Mouse (Mus musculus): ENCODE results near the gene Ccl22. TPM values are rescaled to one million over a fixed set of nuclear protein-coding genes. Genes with fewer than 3 reads are reported as not detected.

The Ccl22 gene
- polyA plus RNA-seq (2014; fragmentation: Illumina TruSeq; extraction: RNeasy Lipid Tissue Mini Kit (QIAGEN cat#74804)) = 1.9 TPM

GRCm38 (mm10) chr8:94745476-94746184 is at the start of gene Ccl22:
TSS of gene Ccl22 (plus strand) at chr8:94745590.

DNA sequence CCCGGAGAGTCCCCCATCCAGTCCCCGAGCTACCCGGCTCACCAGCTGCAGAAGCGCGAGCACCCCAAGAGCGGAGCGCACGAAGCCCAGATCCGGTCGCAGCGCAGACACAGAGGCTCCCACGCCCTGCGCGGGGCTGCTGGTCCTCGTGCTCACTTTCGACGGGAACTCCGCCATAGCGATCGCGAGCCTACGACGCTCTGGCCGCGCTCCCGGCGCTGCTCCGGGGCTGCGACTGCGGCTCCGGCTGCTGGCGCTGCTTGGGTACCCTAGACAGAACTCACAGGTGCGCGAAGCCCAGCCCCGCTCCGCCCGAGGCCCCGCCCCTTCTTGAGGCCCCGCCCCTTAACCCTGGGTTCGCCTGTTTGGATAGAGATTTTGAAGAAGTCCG is 49.4 kb upstream of the Ccl22 start, which contains the start of gene Pllp:
TSS of gene Pllp (minus strand) at position 285 of the 391 bp plus-strand sequence.

DNA sequence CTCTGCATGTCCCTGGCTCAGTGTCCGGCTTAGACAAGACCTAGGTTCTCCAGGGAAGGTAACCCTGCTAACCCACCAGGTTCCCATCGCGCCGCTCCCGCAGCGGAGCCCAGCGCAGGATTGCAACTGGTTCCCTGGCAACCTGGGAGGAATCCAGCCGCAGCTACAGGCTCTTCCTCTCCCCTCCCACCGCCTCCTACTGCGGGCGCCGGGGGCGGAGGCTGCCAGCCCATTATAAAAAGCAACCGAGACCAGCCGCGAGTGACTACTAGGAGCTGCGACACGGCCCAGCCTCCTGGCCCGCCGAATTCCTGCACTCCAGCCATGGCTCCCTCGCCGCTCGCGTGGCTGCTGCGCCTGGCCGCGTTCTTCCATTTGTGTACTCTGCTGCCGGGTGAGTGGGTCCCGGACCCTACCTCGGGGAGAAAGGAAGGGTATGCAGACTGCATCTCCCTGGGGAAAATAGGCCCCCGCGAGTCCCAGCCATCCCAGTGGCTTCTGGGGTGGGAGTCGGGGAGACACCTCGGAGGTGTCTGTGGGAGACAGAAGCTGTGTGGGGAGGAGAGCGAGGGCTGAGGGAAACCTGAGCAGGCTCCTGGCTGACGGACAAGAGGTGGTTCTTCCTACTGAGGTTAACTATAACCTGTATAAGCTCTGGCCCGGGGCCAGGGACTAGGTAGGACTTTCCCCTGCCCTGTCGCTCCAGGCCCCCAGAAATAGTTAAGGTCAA is 26.7 kb downstream of the Ccl22 start, which contains the start of gene Cx3cl1:
TSS of gene Cx3cl1 (plus strand) at position 69 of the 730 bp plus-strand sequence.

Other genes with a start within 250 kb of the Ccl22 start
- gene Cpne2, start 212.6 kb upstream of the Ccl22 start, polyA plus RNA-seq (2014; fragmentation: Illumina TruSeq; extraction: RNeasy Lipid Tissue Mini Kit (QIAGEN cat#74804)) = 2.5 TPM
- 59.8 TPM for gene Rspry1, start 143.7 kb upstream of the Ccl22 start, polyA plus RNA-seq (2014; fragmentation: Illumina TruSeq; extraction: RNeasy Lipid Tissue Mini Kit (QIAGEN cat#74804))
- gene Fam192a, start 143.6 kb upstream of the Ccl22 start, polyA plus RNA-seq (2014; fragmentation: Illumina TruSeq; extraction: RNeasy Lipid Tissue Mini Kit (QIAGEN cat#74804)) = 82.0 TPM
- gene Arl2bp, start 79.0 kb upstream of the Ccl22 start, polyA plus RNA-seq (2014; fragmentation: Illumina TruSeq; extraction: RNeasy Lipid Tissue Mini Kit (QIAGEN cat#74804)) = 357 TPM
- 0.94 TPM for gene Pllp, start 49.3 kb upstream of the Ccl22 start, polyA plus RNA-seq (2014; fragmentation: Illumina TruSeq; extraction: RNeasy Lipid Tissue Mini Kit (QIAGEN cat#74804))
- gene Cx3cl1, start 26.4 kb downstream of the Ccl22 start, polyA plus RNA-seq (2014; fragmentation: Illumina TruSeq; extraction: RNeasy Lipid Tissue Mini Kit (QIAGEN cat#74804)) = 0.68 TPM
- gene Ccl17, start 64.9 kb downstream of the Ccl22 start, polyA plus RNA-seq (2014; fragmentation: Illumina TruSeq; extraction: RNeasy Lipid Tissue Mini Kit (QIAGEN cat#74804)) = not detected
- 5.0 TPM for gene Coq9, start 92.7 kb downstream of the Ccl22 start, polyA plus RNA-seq (2014; fragmentation: Illumina TruSeq; extraction: RNeasy Lipid Tissue Mini Kit (QIAGEN cat#74804))
- gene Ciapin1, start 92.8 kb downstream of the Ccl22 start, polyA plus RNA-seq (2014; fragmentation: Illumina TruSeq; extraction: RNeasy Lipid Tissue Mini Kit (QIAGEN cat#74804)) = 1.9 TPM
- 2.4 TPM for gene Polr2c, start 111.9 kb downstream of the Ccl22 start, polyA plus RNA-seq (2014; fragmentation: Illumina TruSeq; extraction: RNeasy Lipid Tissue Mini Kit (QIAGEN cat#74804))
- gene Dok4, start 130.7 kb downstream of the Ccl22 start, polyA plus RNA-seq (2014; fragmentation: Illumina TruSeq; extraction: RNeasy Lipid Tissue Mini Kit (QIAGEN cat#74804)) = 1.4 TPM
- 0.31 TPM for gene Ccdc102a, start 172.5 kb downstream of the Ccl22 start, polyA plus RNA-seq (2014; fragmentation: Illumina TruSeq; extraction: RNeasy Lipid Tissue Mini Kit (QIAGEN cat#74804))
- not detected for gene Adgrg5, start 178.1 kb downstream of the Ccl22 start, polyA plus RNA-seq (2014; fragmentation: Illumina TruSeq; extraction: RNeasy Lipid Tissue Mini Kit (QIAGEN cat#74804))
- gene Adgrg1, start 229.2 kb downstream of the Ccl22 start, polyA plus RNA-seq (2014; fragmentation: Illumina TruSeq; extraction: RNeasy Lipid Tissue Mini Kit (QIAGEN cat#74804)) = 9.6 TPM

All from ovary, adult 10 weeks (tissue).